Mouse (Mus musculus): ENCODE data around the gene Rangap1. TPM values are rescaled to one million over a fixed set of nuclear protein-coding genes. Genes with fewer than 3 reads are reported as not detected.
"Not testable (repeated sequence)": the region's sequence is repeated elsewhere in the genome, so short reads cannot be mapped to it uniquely, and the experiment has no call there.

The Rangap1 gene
- total RNA-seq, 2 experiments from 2014 or later, result 23.7 to 24.1 TPM

DNA sequence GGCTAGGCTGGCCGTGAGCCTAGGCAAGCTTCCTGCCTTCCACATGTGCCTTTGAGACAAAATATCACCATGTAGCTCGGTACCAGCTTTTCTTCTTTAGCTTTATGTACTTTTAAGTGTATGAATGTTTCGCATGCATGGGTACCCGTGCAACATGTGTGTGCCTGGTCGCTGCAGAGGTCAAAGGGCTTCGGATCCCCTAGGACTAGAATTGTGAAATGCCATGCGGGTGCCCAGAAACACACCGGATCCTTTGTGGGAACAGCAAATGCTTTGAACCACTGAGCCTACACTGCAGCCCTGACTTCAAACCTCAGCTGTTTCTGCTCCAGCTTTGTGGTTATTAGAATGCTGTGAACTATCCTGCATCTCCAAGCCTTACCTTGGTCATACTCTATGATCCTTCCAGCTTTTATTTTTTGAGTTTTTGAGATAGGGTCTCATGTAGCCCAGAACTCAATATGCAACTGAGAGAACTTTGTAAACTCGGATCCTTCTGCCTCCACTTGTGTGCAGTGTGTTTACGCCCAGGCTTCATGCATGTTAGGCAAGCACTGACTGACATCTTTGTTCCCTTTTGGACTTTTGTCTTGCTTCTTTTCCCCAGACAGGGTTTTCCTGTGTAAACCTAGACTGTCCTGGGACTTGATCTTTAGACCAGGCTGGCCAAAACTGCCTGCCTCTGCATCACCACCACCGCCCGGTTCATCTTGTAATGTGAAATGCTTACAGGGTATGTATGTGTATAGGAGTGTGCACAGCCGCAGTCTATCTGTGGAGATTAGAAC lies 42.8 kb downstream of the Rangap1 start:
- no peak overlapping the region for H3K27ac ChIP-seq
- H3K4me3 ChIP-seq, result no peak overlapping the region
- no peak for DNase-seq
- intact Hi-C loops (cut with DNase I), result loop anchor here (1.0 kb wide), 1 partner anchor 31 kb away; no protein-coding TSS in a partner anchor
- TF ChIP-seq CTCF (IDR thresholded peaks at IDR 0.05), result no peak

DNA sequence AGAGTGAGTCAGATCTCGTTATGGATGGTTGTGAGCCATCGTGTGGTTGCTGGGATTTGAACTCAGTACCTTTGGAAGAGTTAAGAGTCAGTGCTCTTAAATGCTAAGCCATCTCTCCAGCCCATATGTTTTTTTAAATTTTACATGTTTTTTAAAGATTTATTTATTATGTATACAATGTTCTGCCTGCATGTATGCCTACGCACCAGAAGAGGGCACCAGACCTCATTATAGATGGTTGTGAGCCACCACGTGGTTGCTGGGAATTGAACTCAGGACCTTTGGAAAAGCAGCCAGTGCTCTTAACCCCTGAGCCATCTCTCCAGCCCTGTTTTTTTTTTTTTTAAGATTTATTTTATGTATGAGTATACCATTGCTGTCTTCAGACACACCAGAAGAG lies 44.0 kb downstream of the Rangap1 start:
- DNase-seq; intact Hi-C loops (cut with DNase I); H3K27ac ChIP-seq; H3K4me3 ChIP-seq: not testable (repeated sequence)
- peak; percentile 14; the same call in 1 of the 2 replicates for TF ChIP-seq CTCF (IDR thresholded peaks at IDR 0.05)

DNA sequence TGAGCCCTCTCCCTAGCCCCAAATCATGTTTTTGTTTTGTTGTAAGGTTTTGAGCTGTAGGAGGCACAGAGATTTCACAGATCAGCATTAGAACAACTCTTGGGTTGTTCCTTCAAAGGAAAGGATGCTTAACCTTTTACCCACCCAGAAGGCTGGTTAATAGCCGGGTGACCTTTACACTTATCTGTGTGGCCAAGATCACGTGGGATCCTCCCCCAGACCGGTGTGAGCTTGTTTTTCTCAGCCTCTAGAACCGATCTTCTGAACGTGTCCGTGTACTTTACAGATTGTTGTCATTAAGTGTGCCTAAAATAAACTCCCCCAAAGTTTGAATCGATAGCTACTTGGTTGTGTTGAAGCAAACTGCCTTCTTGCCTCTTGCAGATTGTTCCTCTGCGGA lies 44.7 kb downstream of the Rangap1 start:
- intact Hi-C loops (cut with DNase I), result no loop called here
- TF ChIP-seq CTCF (IDR thresholded peaks at IDR 0.05), result no peak
- no peak for DNase-seq
- Histone ChIP-seq H3K4me3 (no peak overlapping the region), H3K27ac (no peak overlapping the region)

DNA sequence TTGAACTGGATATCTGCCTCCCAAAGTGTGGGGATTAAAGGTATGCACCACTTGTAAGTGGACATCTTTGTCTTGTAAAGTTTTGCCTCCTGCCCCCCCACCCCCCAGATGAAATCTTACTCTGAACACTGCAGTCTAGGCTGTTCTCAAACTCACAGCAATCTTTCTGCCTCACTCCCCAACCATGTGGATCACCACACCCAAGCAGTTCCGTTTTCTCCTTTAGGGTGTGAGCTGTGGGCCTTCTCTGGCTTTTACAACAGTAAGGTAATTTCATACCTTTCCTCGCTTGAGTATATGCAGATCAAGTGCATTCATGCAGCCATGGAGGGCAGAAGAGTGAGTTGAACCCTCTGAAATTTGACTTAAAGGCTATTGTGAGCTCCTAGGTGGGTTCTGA lies 45.2 kb downstream of the Rangap1 start:
- no peak for DNase-seq
- intact Hi-C loops (cut with DNase I), result no loop called here
- TF ChIP-seq CTCF (IDR thresholded peaks at IDR 0.05), result no peak
- no peak overlapping the region for H3K27ac ChIP-seq
- no peak overlapping the region for H3K4me3 ChIP-seq

DNA sequence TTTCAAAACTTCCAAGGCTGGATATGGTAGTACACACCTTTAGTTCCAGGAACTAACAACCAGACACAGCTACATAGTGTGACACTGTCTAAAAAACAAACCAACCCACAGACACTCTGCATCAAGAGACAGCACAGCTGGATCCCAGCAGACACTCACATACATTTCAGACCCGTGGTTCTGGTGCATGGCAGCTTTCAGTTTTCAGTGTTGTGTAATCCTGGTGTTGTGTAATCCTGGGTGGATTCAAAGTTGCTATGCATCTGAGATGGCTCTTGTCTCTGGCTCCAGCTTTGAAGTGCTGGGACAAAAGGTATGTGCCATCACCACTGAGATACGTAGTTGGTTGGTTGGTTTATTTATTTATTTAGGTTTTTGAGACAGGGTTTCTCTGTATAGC lies 46.8 kb downstream of the Rangap1 start:
- TF ChIP-seq CTCF (IDR thresholded peaks at IDR 0.05), result no peak
- Histone ChIP-seq H3K4me3 (no peak overlapping the region), H3K27ac (no peak overlapping the region)
- no peak for DNase-seq
- intact Hi-C loops (cut with DNase I), result no loop called here

DNA sequence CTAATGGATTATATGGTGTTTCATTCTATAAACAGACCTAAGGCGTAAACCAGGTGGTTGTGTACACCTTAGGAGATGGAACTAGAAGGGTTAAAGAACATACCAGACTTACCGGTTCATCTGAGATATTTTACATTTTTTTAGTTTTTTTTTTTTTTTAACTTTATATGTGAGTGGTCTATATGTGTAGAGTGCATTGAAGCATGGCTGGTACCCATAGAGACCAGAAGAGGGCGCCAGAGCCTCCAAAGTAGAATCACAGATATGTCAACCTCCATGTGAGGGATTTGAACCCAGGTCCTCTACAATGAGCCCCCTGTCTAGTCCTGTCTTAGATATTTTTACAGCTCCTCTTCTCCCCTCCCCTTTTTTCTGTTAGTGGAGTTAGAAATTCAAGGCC lies 47.5 kb downstream of the Rangap1 start:
- TF ChIP-seq CTCF (IDR thresholded peaks at IDR 0.05), result peak; percentile 79
- no peak overlapping the region for H3K4me3 ChIP-seq
- no peak for DNase-seq
- intact Hi-C loops (cut with DNase I), result no loop called here
- no peak overlapping the region for H3K27ac ChIP-seq

DNA sequence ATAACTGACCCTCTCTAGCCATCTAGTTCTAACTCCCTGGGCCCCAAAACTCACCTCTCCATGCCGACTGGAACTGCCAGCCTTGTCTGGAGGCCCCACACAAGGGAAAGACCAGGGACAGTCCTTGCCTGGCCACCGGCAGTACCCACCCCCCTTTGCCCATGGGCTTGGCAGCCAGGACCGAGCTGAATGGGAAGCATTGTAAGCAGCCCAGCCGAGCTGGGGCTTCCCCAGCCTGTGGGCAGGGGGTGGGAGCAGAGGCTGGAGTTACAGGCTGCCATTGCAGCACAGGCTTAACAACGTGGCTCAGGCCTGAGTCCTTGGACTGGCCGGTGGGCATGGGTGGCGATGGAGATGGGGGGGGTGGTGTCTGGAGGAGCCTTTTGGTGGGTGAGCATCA lies 48.2 kb downstream of the Rangap1 start, which contains the start of gene Chadl:
Chadl (minus strand) TSS at position 113 of the 400 bp plus-strand sequence.
- no peak for TF ChIP-seq CTCF (IDR thresholded peaks at IDR 0.05)

DNA sequence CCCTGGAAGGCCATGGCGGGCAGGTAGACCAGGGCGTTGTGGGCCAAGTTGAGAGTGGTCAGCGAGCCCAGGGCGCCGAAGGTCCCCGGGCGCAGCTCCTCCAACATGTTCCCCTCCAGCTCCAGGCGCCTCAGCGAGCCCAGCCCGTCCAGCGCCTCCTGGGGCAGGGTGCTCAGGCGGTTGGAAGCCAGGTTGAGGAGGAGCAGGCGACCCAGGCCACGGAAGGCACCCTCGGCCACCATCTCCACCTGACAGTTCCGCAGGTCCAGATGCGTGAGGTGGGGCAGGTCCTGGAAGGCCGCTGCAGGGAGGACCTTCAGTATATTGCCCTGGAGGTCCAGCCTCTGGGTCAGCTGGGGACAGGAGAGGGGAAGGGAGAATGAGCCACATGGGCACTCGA lies 50.4 kb downstream of the Rangap1 start:
- no peak for TF ChIP-seq CTCF (IDR thresholded peaks at IDR 0.05)
- no peak for DNase-seq
- intact Hi-C loops (cut with DNase I), result no loop called here
- peak overlapping the region; percentile 87 for H3K4me3 ChIP-seq
- H3K27ac ChIP-seq, result peak overlapping the region; percentile 82

More for the DNA sequence above, 48.2 kb downstream of the Rangap1 start, which contains the start of gene Chadl:
- no peak for DNase-seq
- intact Hi-C loops (cut with DNase I), result no loop called here
- Histone ChIP-seq H3K4me3 (no peak within 1 kb of the TSS), H3K27ac (no peak within 1 kb of the TSS)

DNA sequence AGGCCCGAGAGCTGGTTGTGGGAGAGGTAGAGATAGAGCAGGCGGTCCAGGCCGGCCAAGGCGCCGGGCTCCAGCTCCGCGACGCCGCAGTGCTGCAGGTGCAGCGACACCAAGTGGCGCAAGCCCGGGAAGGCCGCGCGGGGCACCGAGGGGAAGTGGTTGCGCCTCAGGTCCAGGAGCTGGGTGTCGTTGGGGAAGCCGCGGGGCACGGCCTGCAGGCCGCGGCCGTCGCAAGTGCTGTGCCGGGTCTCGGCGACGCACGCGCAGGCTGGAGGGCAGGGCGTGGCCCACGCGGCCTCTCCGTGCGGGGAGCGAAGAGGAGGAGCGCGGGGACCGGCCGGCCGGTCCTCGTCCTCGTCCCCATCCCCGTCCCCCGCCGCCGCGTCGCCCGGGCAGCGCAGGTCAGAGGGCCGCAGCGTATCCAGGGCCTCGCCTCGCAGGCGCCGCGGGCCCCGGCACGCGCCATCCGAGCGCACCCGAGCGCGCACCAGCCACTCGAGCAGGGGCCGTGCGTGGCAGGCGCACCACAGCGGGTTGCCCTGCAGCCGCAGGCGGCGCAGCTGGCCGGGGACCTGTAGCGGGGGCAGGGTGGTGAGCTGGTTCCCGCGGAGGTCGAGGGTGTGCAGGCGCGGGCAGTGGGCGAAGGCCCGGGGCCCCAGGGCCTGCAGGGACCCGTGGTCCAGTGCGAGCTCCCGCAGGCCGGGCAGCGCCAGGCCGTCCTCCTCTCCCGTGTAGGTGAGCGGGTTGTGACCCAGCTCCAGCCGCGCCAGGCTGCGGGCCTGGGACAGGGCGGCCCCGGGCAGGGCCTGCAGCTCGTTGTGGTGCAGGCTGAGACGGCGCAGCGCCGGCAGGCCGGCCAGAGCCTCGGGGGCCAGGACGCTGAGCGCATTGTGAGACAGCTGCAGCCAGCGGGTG lies 51.1 kb downstream of the Rangap1 start:
- Histone ChIP-seq H3K4me3 (peak overlapping the region; percentile 87), H3K27ac (peak overlapping the region; percentile 82)
- peak; percentile 84 for TF ChIP-seq CTCF (IDR thresholded peaks at IDR 0.05)
- intact Hi-C loops (cut with DNase I), result no loop called here
- peak; percentile 92 for DNase-seq

DNA sequence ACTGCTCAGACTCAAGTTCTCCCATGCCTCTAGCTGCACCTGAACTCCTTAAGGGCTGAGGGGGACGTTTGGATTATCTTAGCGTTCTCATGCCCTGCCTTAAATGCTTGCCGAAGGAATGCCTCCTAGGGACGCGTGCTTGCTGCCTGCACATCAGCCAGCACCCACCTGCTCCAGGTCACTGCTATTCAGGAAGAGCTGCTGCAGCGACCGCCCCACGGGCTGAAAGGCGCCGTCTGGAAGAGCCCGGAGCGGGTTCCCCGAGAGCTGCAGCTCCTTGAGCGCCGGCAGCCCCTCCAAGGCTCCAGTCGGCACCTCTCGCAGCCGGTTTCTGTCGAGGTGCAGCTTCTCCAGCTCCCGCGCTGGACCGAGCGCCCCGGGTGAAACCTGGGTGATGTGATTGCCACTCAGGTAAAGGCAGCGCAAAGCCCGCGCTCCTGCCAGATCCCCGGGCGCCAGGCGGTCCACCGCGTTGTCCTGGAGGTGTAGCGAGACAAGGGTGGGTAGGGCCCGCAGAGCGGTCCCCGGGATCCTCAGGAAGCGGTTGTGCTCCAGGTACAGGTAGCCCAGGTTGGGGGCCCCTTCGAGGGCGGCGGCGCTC lies 51.9 kb downstream of the Rangap1 start:
- no peak for TF ChIP-seq CTCF (IDR thresholded peaks at IDR 0.05)
- peak overlapping the region; percentile 87 for H3K4me3 ChIP-seq

DNA sequence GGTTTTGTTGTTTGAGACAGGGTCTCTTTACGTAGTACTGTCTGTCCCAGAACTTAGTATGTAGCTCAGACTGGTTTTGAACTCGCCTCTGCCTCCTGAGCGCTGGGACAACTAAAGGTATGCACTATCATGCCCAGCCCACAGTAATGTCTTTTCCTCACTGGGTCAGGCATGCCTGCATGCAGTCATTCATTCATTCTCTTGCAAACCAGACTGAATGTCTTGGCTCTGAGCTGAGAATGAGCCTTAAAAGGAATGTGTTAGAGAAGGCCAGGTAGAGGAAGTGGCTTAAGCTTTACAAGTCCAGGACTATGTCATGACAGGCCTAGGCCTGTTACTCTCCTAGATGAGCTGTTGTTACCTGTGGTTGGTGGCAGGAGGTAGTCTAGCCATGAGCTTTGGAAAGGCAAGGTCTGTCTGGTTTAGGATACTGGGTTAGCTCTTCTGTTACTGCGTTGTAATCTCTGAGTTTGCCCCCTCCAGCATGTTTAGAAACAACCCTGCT lies 65.0 kb downstream of the Rangap1 start:
- intact Hi-C loops (cut with DNase I), result no loop called here
- DNase-seq, result no peak

More for the DNA sequence above, 51.9 kb downstream of the Rangap1 start:
- DNase-seq, result no peak
- intact Hi-C loops (cut with DNase I), result no loop called here
- peak overlapping the region; percentile 82 for H3K27ac ChIP-seq

DNA sequence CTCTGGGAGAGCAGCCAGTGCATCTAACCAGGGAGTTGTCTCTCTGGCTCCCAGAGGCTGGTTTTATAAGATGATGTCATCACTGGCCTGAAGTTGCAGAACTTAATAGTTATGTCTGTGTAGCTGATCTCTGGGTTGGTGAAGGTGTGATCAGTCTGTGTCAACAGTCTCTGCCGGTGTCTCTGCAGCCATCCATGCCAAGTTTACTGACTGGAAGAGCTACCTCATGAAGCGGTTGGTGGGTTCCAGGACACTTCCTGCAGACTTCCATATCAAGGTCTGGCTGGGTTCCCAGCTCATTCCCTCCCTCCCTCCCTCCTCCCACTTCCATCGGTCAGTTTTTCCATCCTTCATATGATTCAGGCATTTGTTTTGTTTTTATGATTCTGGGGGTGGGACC lies 68.7 kb downstream of the Rangap1 start:
- Histone ChIP-seq H3K4me3 (no peak overlapping the region), H3K27ac (no peak overlapping the region)
- intact Hi-C loops (cut with DNase I), result no loop called here
- DNase-seq, result no peak
- no peak for TF ChIP-seq CTCF (IDR thresholded peaks at IDR 0.05)

More for the DNA sequence above, 65.0 kb downstream of the Rangap1 start:
- TF ChIP-seq CTCF (IDR thresholded peaks at IDR 0.05), result no peak
- Histone ChIP-seq H3K4me3 (no peak overlapping the region), H3K27ac (no peak overlapping the region)

All from gastrocnemius, adult 2 months (tissue).